Mouse (Mus musculus): ENCODE results near the gene Plekhf1.

Gene Plekhf1

GRCm38 (mm10) chr7:38227900-38228298 lies at the start of gene Plekhf1:
TSS of gene Plekhf1 (minus strand) at chr7:38228016.
- peak; percentile 88 for DNase-seq (ENCODE audit: low read depth)

- DNase-seq (ENCODE audit: low read depth), result no peak
Observed at GRCm38 (mm10) chr7:38272551-38272950, 44.7 kb upstream of the Plekhf1 start.

GRCm38 (mm10) chr7:38271859-38272258 lies 44.0 kb upstream of the Plekhf1 start:
- DNase-seq (ENCODE audit: low read depth), result no peak

GRCm38 (mm10) chr7:38271511-38271811 lies 43.6 kb upstream of the Plekhf1 start:
- DNase-seq (ENCODE audit: low read depth), result no peak

- peak; percentile 65 for DNase-seq (ENCODE audit: low read depth)
Observed at GRCm38 (mm10) chr7:38270703-38271510, 43.1 kb upstream of the Plekhf1 start, which contains the start of gene Pop4. TSS of gene Pop4 (minus strand) at chr7:38271423.

- no peak for DNase-seq (ENCODE audit: low read depth)
Observed at GRCm38 (mm10) chr7:38267006-38267680, 39.3 kb upstream of the Plekhf1 start.

- DNase-seq (ENCODE audit: low read depth), result peak; percentile 49
Observed at GRCm38 (mm10) chr7:38262406-38262805, 34.6 kb upstream of the Plekhf1 start.

GRCm38 (mm10) chr7:38259631-38260030 lies 31.8 kb upstream of the Plekhf1 start:
- no peak for DNase-seq (ENCODE audit: low read depth)

- no peak for DNase-seq (ENCODE audit: low read depth)
Observed at GRCm38 (mm10) chr7:38253441-38253840, 25.6 kb upstream of the Plekhf1 start.

- no peak for DNase-seq (ENCODE audit: low read depth)
Observed at GRCm38 (mm10) chr7:38251494-38252216, 23.8 kb upstream of the Plekhf1 start.

- no peak for DNase-seq (ENCODE audit: low read depth)
Observed at GRCm38 (mm10) chr7:38242417-38242816, 14.6 kb upstream of the Plekhf1 start.

- DNase-seq (ENCODE audit: low read depth), result no peak
Observed at GRCm38 (mm10) chr7:38237140-38237539, 9.3 kb upstream of the Plekhf1 start.

- DNase-seq (ENCODE audit: low read depth), result no peak
Observed at GRCm38 (mm10) chr7:38236400-38237105, 8.7 kb upstream of the Plekhf1 start.

GRCm38 (mm10) chr7:38230285-38230684 lies 2.5 kb upstream of the Plekhf1 start:
- peak; percentile 85 for DNase-seq (ENCODE audit: low read depth)

- DNase-seq (ENCODE audit: low read depth), result no peak
Observed at GRCm38 (mm10) chr7:38228329-38228728, 513 bp upstream of the Plekhf1 start.

GRCm38 (mm10) chr7:38227181-38227899 lies 476 bp downstream of the Plekhf1 start:
- peak; percentile 77 for DNase-seq (ENCODE audit: low read depth)

- DNase-seq (ENCODE audit: low read depth), result no peak
Observed at GRCm38 (mm10) chr7:38226226-38226625, 1.6 kb downstream of the Plekhf1 start.

GRCm38 (mm10) chr7:38224577-38225369 lies 3.0 kb downstream of the Plekhf1 start:
- DNase-seq (ENCODE audit: low read depth), result peak; percentile 61

GRCm38 (mm10) chr7:38220866-38221265 lies 7.0 kb downstream of the Plekhf1 start:
- no peak for DNase-seq (ENCODE audit: low read depth)

GRCm38 (mm10) chr7:38219526-38219925 lies 8.3 kb downstream of the Plekhf1 start:
- no peak for DNase-seq (ENCODE audit: low read depth)

Measured in fibroblast of lung, adult 2 months (primary cell).